Mouse (Mus musculus) limb, embryonic 14.5 days (tissue): ENCODE measurements at regions not wholly inside any gene's neighbourhood (a gene's known extent, or its start where the extent isn't known, plus 50 kb on each side); places are given as distances from the start of the nearest gene placed in this dataset.

ENCODE experiments used
- ATAC-seq: fragments of 200-750 bp; cut with Nextera tagmentation; 2 replicates; pipeline ENCODE4 v1.8.0; 2017; ENCODE audit warnings: low read depth, moderate number of reproducible peaks, moderate TSS enrichment; ENCODE audit not compliant: low FRiP score
- DNase-seq: peaks from one replicate; pipeline ENCODE4 v3.0.0-alpha.2; 2015; ENCODE audit warnings: low spot score
- H3K27ac ChIP-seq: fragments of 300-500 bp; sonication (generic); replicated peaks from 2 replicates; pipeline ENCODE4 v1.5.1; 2014; ENCODE audit warnings: low read depth, mild to moderate bottlenecking, low read length, moderate library complexity, mixed read lengths
- H3K27me3 ChIP-seq: fragments of 300-500 bp; sonication (generic); 2 replicates; pipeline ENCODE4 v1.6.1; 2014; ENCODE audit warnings: low read length, mixed read lengths; ENCODE audit not compliant: control insufficient read depth, insufficient read depth
- H3K36me3 ChIP-seq: fragments of 300-500 bp; sonication (generic); 2 replicates; pipeline ENCODE4 v1.6.1; 2014; ENCODE audit warnings: mild to moderate bottlenecking, low read length, moderate library complexity, mixed read lengths; ENCODE audit not compliant: control insufficient read depth, insufficient read depth
- H3K4me1 ChIP-seq: fragments of 300-500 bp; sonication (generic); 2 replicates; pipeline ENCODE4 v1.6.1; 2014; ENCODE audit warnings: antibody characterized with exemption, low read length, mixed read lengths; ENCODE audit not compliant: control insufficient read depth, insufficient read depth
- H3K4me2 ChIP-seq: fragments of 300-500 bp; sonication (generic); replicated peaks from 2 replicates; pipeline ENCODE4 v1.6.1; 2014; ENCODE audit warnings: low read depth, mild to moderate bottlenecking, low read length, moderate library complexity; ENCODE audit not compliant: severe bottlenecking
- H3K4me3 ChIP-seq: fragments of 300-500 bp; sonication (generic); replicated peaks from 2 replicates; pipeline ENCODE4 v1.5.1; 2014; ENCODE audit warnings: low read length
- H3K9ac ChIP-seq: fragments of 300-500 bp; sonication (generic); 2 replicates; pipeline ENCODE4 v1.6.1; 2014; ENCODE audit warnings: mild to moderate bottlenecking, low read depth, low read length, moderate library complexity; ENCODE audit not compliant: severe bottlenecking
- H3K9me3 ChIP-seq: fragments of 300-500 bp; sonication (generic); 2 replicates; pipeline ENCODE4 v1.6.1; 2016; ENCODE audit warnings: low read length; ENCODE audit not compliant: control insufficient read depth
- POLR2A ChIP-seq: fragments of 200-500 bp; IDR thresholded peaks from 2 replicates; pipeline ENCODE4 v1.8.0; 2012; ENCODE audit warnings: inconsistent platforms, mild to moderate bottlenecking, moderate library complexity, borderline replicate concordance; ENCODE audit not compliant: insufficient read depth, insufficient read length; ENCODE audit errors: extremely low read depth
- WGBS: fragments of 180-500 bp; shearing (Covaris S2); extraction: QIAGEN DNeasy Blood & Tissue Kit; methylation state at CpG from one replicate; pipeline ENCODE4 v1.1.7; 2014; 5-methylcytosine and 5-hydroxymethylcytosine counted together

GRCm38 (mm10) chr16:77420136-77420860 is 181.6 kb downstream of the Gm11146 start:
- Histone ChIP-seq H3K4me2 (no peak overlapping the region), H3K27ac (no peak overlapping the region), H3K9me3 (no peaks in the 10 kb centered on the region), H3K9ac (no peak overlapping the region), H3K4me3 (no peak overlapping the region), H3K36me3 (no peaks in the 10 kb centered on the region), H3K27me3 (no peaks in the 10 kb centered on the region), H3K4me1 (peaks cover 39% of the 10 kb centered on the region)
- DNase-seq (no peak), ATAC-seq (no peak)
- 58% methylated on average over 8 of the region's 8 CpGs for WGBS
- no peak for TF ChIP-seq POLR2A

- Histone ChIP-seq H3K9me3 (no peaks in the 10 kb centered on the region), H3K36me3 (no peaks in the 10 kb centered on the region), H3K4me1 (peaks cover 39% of the 10 kb centered on the region), H3K27ac (no peak overlapping the region), H3K27me3 (no peaks in the 10 kb centered on the region), H3K9ac (no peak overlapping the region), H3K4me2 (0 out of 2 replicates have a peak overlapping the region, but pooled peaks have one; percentile 27), H3K4me3 (no peak overlapping the region)
- DNase-seq (no peak), ATAC-seq (no peak)
- no peak for TF ChIP-seq POLR2A
- WGBS, result 33% methylated on average over 4 of the region's 4 CpGs
Observed at GRCm38 (mm10) chr16:77419116-77419735, 182.7 kb downstream of the Gm11146 start.

GRCm38 (mm10) chr16:77418486-77418885 is 183.4 kb downstream of the Gm11146 start:
- no peak for ATAC-seq
- DNase-seq, result no peak
- H3K36me3 ChIP-seq, result no peaks in the 10 kb centered on the region
- no peaks in the 10 kb centered on the region for H3K27me3 ChIP-seq
- H3K4me1 ChIP-seq, result peaks cover 39% of the 10 kb centered on the region
- no peak overlapping the region for H3K27ac ChIP-seq
- H3K4me3 ChIP-seq, result no peak overlapping the region
- H3K9ac ChIP-seq, result no peak overlapping the region
- 85% methylated on average over 1 of the region's 1 CpGs for WGBS
- H3K9me3 ChIP-seq, result no peaks in the 10 kb centered on the region
- no peak overlapping the region for H3K4me2 ChIP-seq
- TF ChIP-seq POLR2A, result no peak

GRCm38 (mm10) chr16:77417791-77418190 is 184.1 kb downstream of the Gm11146 start:
- no peaks in the 10 kb centered on the region for H3K9me3 ChIP-seq
- no peak for TF ChIP-seq POLR2A
- ATAC-seq (no peak), DNase-seq (peak; percentile 59)
- H3K4me1 ChIP-seq, result peaks cover 36% of the 10 kb centered on the region
- H3K27ac ChIP-seq, result peak overlapping the region; percentile 43; the same call in 1 of the 2 replicates
- no peaks in the 10 kb centered on the region for H3K36me3 ChIP-seq
- H3K9ac ChIP-seq, result no peak overlapping the region
- H3K4me2 ChIP-seq, result peak overlapping the region; percentile 30
- 0 out of 2 replicates have a peak overlapping the region, but pooled peaks have one; percentile 0 for H3K4me3 ChIP-seq
- H3K27me3 ChIP-seq, result no peaks in the 10 kb centered on the region
- WGBS, result 6% methylated on average over 3 of the region's 3 CpGs

GRCm38 (mm10) chr16:77414562-77414961 is 187.3 kb downstream of the Gm11146 start:
- ATAC-seq (no peak), DNase-seq (no peak)
- no peak overlapping the region for H3K9ac ChIP-seq
- H3K36me3 ChIP-seq, result no peaks in the 10 kb centered on the region
- H3K4me1 ChIP-seq, result peaks cover 15% of the 10 kb centered on the region
- TF ChIP-seq POLR2A, result no peak
- no peaks in the 10 kb centered on the region for H3K27me3 ChIP-seq
- H3K4me3 ChIP-seq, result no peak overlapping the region
- H3K9me3 ChIP-seq, result no peaks in the 10 kb centered on the region
- H3K27ac ChIP-seq, result no peak overlapping the region
- no peak overlapping the region for H3K4me2 ChIP-seq
- 9% methylated on average over 1 of the region's 1 CpGs for WGBS
